Mouse (Mus musculus) embryonic facial prominence, embryonic 12.5 days (tissue): ENCODE measurements around the gene Eif2ak1. TPM values are rescaled to one million over a fixed set of nuclear protein-coding genes. Genes with fewer than 3 reads are reported as not detected.

Experiments used
- ATAC-seq: fragments of 200-750 bp; cut with Nextera tagmentation; 2 replicates; pipeline ENCODE4 v1.8.0; 2017; ENCODE audit not compliant: insufficient number of reproducible peaks, insufficient read depth, low FRiP score, low TSS enrichment
- H3K27ac ChIP-seq: fragments of 300-500 bp; sonication (generic); 2 replicates; pipeline ENCODE4 v1.5.1; 2016; ENCODE audit warnings: mild to moderate bottlenecking
- H3K27me3 ChIP-seq: fragments of 300-500 bp; sonication (generic); 2 replicates; pipeline ENCODE4 v1.6.1; 2016; ENCODE audit warnings: mild to moderate bottlenecking, moderate library complexity
- H3K36me3 ChIP-seq: fragments of 300-500 bp; sonication (generic); 2 replicates; pipeline ENCODE4 v1.6.1; 2016; ENCODE audit warnings: mild to moderate bottlenecking
- H3K4me1 ChIP-seq: fragments of 300-500 bp; sonication (generic); 2 replicates; pipeline ENCODE4 v1.6.1; 2016
- H3K4me2 ChIP-seq: fragments of 300-500 bp; sonication (generic); replicated peaks from 2 replicates; pipeline ENCODE4 v1.6.1; 2016; ENCODE audit warnings: mild to moderate bottlenecking, moderate library complexity
- H3K4me3 ChIP-seq: fragments of 300-500 bp; sonication (generic); 2 replicates; pipeline ENCODE4 v1.5.1; 2016; ENCODE audit warnings: mild to moderate bottlenecking
- H3K9ac ChIP-seq: fragments of 300-500 bp; sonication (generic); 2 replicates; pipeline ENCODE4 v1.6.1; 2016; ENCODE audit warnings: mild to moderate bottlenecking, moderate library complexity
- H3K9me3 ChIP-seq: fragments of 300-500 bp; sonication (generic); 2 replicates; pipeline ENCODE4 v1.6.1; 2016; ENCODE audit warnings: mild to moderate bottlenecking, moderate library complexity
- WGBS: fragments of 180-500 bp; shearing (Covaris S2); methylation state at CpG from one replicate; pipeline ENCODE4 v1.1.7; 2016; 5-methylcytosine and 5-hydroxymethylcytosine counted together
- polyA plus RNA-seq: library from polyadenylated mRNA; unstranded; fragments of >200 nt; fragmentation: Nextera tagmentation; extraction: Ambion mirVana; gene quantifications from 2 replicates; pipeline ENCODE4 v1.2.1, GENCODE M21; 2016

Gene Eif2ak1
- polyA plus RNA-seq, 1 experiment from 2014 or later = 47.7 TPM

- H3K9ac ChIP-seq = no peak overlapping the region
- H3K4me2 ChIP-seq = no peak overlapping the region
- peaks cover 47% of the 10 kb centered on the region for H3K36me3 ChIP-seq
- no peaks in the 10 kb centered on the region for H3K4me1 ChIP-seq
- no peak for ATAC-seq
- no peaks in the 10 kb centered on the region for H3K27me3 ChIP-seq
- no peak overlapping the region for H3K4me3 ChIP-seq
- H3K27ac ChIP-seq = no peak overlapping the region
- WGBS = 83% methylated on average over 6 of the region's 6 CpGs
- no peaks in the 10 kb centered on the region for H3K9me3 ChIP-seq
These were observed 114.4 kb downstream of the Eif2ak1 start for GRCm38 (mm10) chr5:143931863-143932580.

DNA sequence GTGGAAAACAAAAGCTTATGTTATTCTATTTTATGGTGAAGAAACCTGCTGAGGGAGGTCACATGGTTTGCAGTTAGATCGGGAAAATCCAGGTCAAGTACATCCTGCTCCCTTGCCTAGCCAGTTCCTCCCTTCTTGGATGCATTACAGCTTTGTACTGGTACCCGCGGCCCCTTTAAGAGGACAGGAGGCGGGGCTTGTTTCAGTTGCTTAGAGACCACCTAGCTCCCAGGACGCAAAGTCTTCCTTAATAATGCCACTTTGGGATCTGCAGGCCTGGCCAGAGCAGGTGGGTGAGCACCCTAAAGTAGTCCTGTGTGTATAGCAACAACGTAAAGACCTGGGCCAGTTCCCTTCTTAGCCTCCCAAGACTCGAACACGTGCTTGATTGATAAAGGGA is 115.2 kb downstream of the Eif2ak1 start, which contains the start of gene Rsph10b:
Gene Rsph10b, plus strand, starts transcription at position 205 of the 400 bp plus-strand sequence.
- Histone ChIP-seq H3K9ac (no peak within 1 kb of the TSS), H3K27me3 (no peaks in the 10 kb centered on the region), H3K4me2 (no peak within 1 kb of the TSS), H3K27ac (no peak within 1 kb of the TSS), H3K4me3 (no peak within 1 kb of the TSS), H3K36me3 (peaks cover 43% of the 10 kb centered on the region), H3K4me1 (no peaks in the 10 kb centered on the region), H3K9me3 (no peaks in the 10 kb centered on the region)
- 11% methylated on average over 8 of the region's 8 CpGs for WGBS
- no peak for ATAC-seq

- 85% methylated on average over 11 of the region's 11 CpGs for WGBS
- H3K4me2 ChIP-seq = no peak overlapping the region
- H3K9me3 ChIP-seq = no peaks in the 10 kb centered on the region
- no peak for ATAC-seq
- no peaks in the 10 kb centered on the region for H3K27me3 ChIP-seq
- no peak overlapping the region for H3K27ac ChIP-seq
- H3K9ac ChIP-seq = no peak overlapping the region
- H3K4me3 ChIP-seq = no peak overlapping the region
- peaks cover 38% of the 10 kb centered on the region for H3K36me3 ChIP-seq
- no peaks in the 10 kb centered on the region for H3K4me1 ChIP-seq
These were observed 115.8 kb downstream of the Eif2ak1 start for GRCm38 (mm10) chr5:143933414-143933813.

GRCm38 (mm10) chr5:143933875-143934274 is 116.3 kb downstream of the Eif2ak1 start:
- no peak for ATAC-seq

DNA sequence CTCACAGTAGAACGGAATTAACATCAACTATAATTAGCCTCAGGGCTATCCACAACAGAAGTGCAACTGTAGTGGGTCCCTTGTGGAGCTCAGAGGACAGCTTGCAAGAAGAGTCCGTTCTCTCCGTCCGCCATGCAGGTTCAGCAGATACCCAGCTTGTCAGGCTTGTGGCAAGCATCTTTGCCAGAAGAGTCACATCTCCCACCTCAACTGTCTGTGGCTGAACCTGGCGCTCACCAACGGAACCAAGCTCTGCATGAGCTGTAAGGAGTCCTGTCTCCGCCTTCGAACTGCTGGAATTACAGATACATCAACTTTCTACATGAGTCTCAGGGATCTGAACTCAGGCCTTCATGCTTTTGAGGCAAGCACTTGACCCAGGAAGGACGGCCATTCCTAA is 118.6 kb downstream of the Eif2ak1 start:
- no peak for ATAC-seq
- Histone ChIP-seq H3K9me3 (no peaks in the 10 kb centered on the region), H3K4me3 (no peak overlapping the region), H3K4me1 (no peaks in the 10 kb centered on the region), H3K27ac (no peak overlapping the region), H3K4me2 (no peak overlapping the region), H3K36me3 (peaks cover 12% of the 10 kb centered on the region; the same call in 1 of the 2 replicates), H3K27me3 (no peaks in the 10 kb centered on the region), H3K9ac (no peak overlapping the region)
- WGBS = 86% methylated on average over 9 of the region's 9 CpGs

More at GRCm38 (mm10) chr5:143933875-143934274, 116.3 kb downstream of the Eif2ak1 start:
- Histone ChIP-seq H3K9ac (no peak overlapping the region), H3K9me3 (no peaks in the 10 kb centered on the region), H3K4me2 (no peak overlapping the region), H3K27ac (no peak overlapping the region), H3K27me3 (no peaks in the 10 kb centered on the region), H3K4me3 (no peak overlapping the region), H3K36me3 (peaks cover 33% of the 10 kb centered on the region), H3K4me1 (no peaks in the 10 kb centered on the region)
- 89% methylated on average over 1 of the region's 1 CpGs for WGBS

- Histone ChIP-seq H3K27ac (no peak overlapping the region), H3K36me3 (no peaks in the 10 kb centered on the region), H3K9me3 (no peaks in the 10 kb centered on the region), H3K4me2 (no peak overlapping the region), H3K9ac (no peak overlapping the region), H3K4me3 (no peak overlapping the region), H3K4me1 (no peaks in the 10 kb centered on the region), H3K27me3 (no peaks in the 10 kb centered on the region)
- 23% methylated on average over 10 of the region's 10 CpGs for WGBS
- ATAC-seq = 0 out of 2 replicates have a peak, but pooled peaks have one; percentile 28
These were observed 124.0 kb downstream of the Eif2ak1 start for GRCm38 (mm10) chr5:143941588-143941987.

GRCm38 (mm10) chr5:143943231-143944125 is 125.9 kb downstream of the Eif2ak1 start:
- H3K27me3 ChIP-seq = no peaks in the 10 kb centered on the region
- no peaks in the 10 kb centered on the region for H3K36me3 ChIP-seq
- no peaks in the 10 kb centered on the region for H3K9me3 ChIP-seq

GRCm38 (mm10) chr5:143948361-143948760 is 130.8 kb downstream of the Eif2ak1 start:
- no peak for ATAC-seq
- Histone ChIP-seq H3K27ac (no peak overlapping the region), H3K9me3 (no peaks in the 10 kb centered on the region), H3K4me1 (no peaks in the 10 kb centered on the region), H3K4me3 (no peak overlapping the region), H3K9ac (no peak overlapping the region), H3K27me3 (no peaks in the 10 kb centered on the region), H3K4me2 (no peak overlapping the region), H3K36me3 (no peaks in the 10 kb centered on the region)
- 84% methylated on average over 12 of the region's 12 CpGs for WGBS

More at GRCm38 (mm10) chr5:143943231-143944125, 125.9 kb downstream of the Eif2ak1 start:
- Histone ChIP-seq H3K9ac (no peak overlapping the region), H3K4me1 (no peaks in the 10 kb centered on the region), H3K27ac (no peak overlapping the region), H3K4me2 (no peak overlapping the region), H3K4me3 (no peak overlapping the region)
- 90% methylated on average over 14 of the region's 14 CpGs for WGBS
- no peak for ATAC-seq

- Histone ChIP-seq H3K27ac (no peak overlapping the region), H3K4me2 (no peak overlapping the region), H3K4me1 (no peaks in the 10 kb centered on the region), H3K27me3 (no peaks in the 10 kb centered on the region), H3K36me3 (no peaks in the 10 kb centered on the region), H3K9ac (no peak overlapping the region), H3K9me3 (no peaks in the 10 kb centered on the region), H3K4me3 (no peak overlapping the region)
- WGBS = 60% methylated on average over 5 of the region's 5 CpGs
- no peak for ATAC-seq
These were observed 132.4 kb downstream of the Eif2ak1 start for GRCm38 (mm10) chr5:143950016-143950415.
